Mouse (Mus musculus) embryonic facial prominence, embryonic 11.5 days (tissue): ENCODE data around the gene Mettl16. TPM values are rescaled to one million over a fixed set of nuclear protein-coding genes. Genes with fewer than 3 reads are reported as not detected.
A peak's percentile ranks its signal among the peaks of the same experiment; 100 is the strongest.

Source experiments
- ATAC-seq: fragments of 200-750 bp; cut with Nextera tagmentation; replicated peaks from 2 replicates; pipeline ENCODE4 v1.8.0; 2017; ENCODE audit warnings: low read depth; ENCODE audit not compliant: insufficient number of reproducible peaks, low FRiP score, low TSS enrichment
- DNase-seq: peaks from one replicate; pipeline ENCODE4 v3.0.0-alpha.2; 2015; ENCODE audit warnings: low spot score
- H3K27ac ChIP-seq: fragments of 300-500 bp; sonication (generic); replicated peaks from 2 replicates; pipeline ENCODE4 v1.5.1; 2014; ENCODE audit warnings: mild to moderate bottlenecking, low read depth, low read length, control low read depth
- H3K27me3 ChIP-seq: fragments of 300-500 bp; sonication (generic); 2 replicates; pipeline ENCODE4 v1.6.1; 2014; ENCODE audit warnings: mild to moderate bottlenecking, low read length, moderate library complexity, mixed read lengths; ENCODE audit not compliant: control insufficient read depth, insufficient read depth
- H3K36me3 ChIP-seq: fragments of 300-500 bp; sonication (generic); replicated peaks from 2 replicates; pipeline ENCODE4 v1.6.1; 2014; ENCODE audit warnings: low read depth, mild to moderate bottlenecking, low read length, moderate library complexity, mixed read lengths; ENCODE audit not compliant: control insufficient read depth, insufficient read depth
- H3K4me1 ChIP-seq: fragments of 300-500 bp; sonication (generic); 2 replicates; pipeline ENCODE4 v1.6.1; 2014; ENCODE audit warnings: low read length, mixed read lengths; ENCODE audit not compliant: control insufficient read depth, insufficient read depth
- H3K4me2 ChIP-seq: fragments of 300-500 bp; sonication (generic); 2 replicates; pipeline ENCODE4 v1.6.1; 2014; ENCODE audit warnings: low read depth, mild to moderate bottlenecking, control low read depth, low read length, moderate library complexity
- H3K4me3 ChIP-seq: fragments of 300-500 bp; sonication (generic); 2 replicates; pipeline ENCODE4 v1.5.1; 2014; ENCODE audit warnings: low read depth, low read length, control low read depth
- H3K9ac ChIP-seq: fragments of 300-500 bp; sonication (generic); replicated peaks from 2 replicates; pipeline ENCODE4 v1.6.1; 2014; ENCODE audit warnings: mild to moderate bottlenecking, control low read depth, low read length
- H3K9me3 ChIP-seq: fragments of 300-500 bp; sonication (generic); replicated peaks from 2 replicates; pipeline ENCODE4 v1.6.1; 2016; ENCODE audit warnings: mild to moderate bottlenecking, low read length, inconsistent platforms, mixed read lengths; ENCODE audit not compliant: control insufficient read depth
- WGBS: fragments of 180-500 bp; shearing (Covaris S2); extraction: QIAGEN DNeasy Blood & Tissue Kit; methylation state at CpG from one replicate; pipeline ENCODE4 v1.1.7; 2014; 5-methylcytosine and 5-hydroxymethylcytosine counted together
- polyA plus RNA-seq: library from polyadenylated mRNA; unstranded; fragments of >200 nt; fragmentation: Nextera tagmentation; extraction: Ambion mirVana; gene quantifications from 2 replicates; pipeline ENCODE4 v1.2.1, GENCODE M21; 2014

The Mettl16 gene
- polyA plus RNA-seq, 1 experiment from 2014 or later = 51.2 TPM

GRCm38 (mm10) chr11:74834650-74835277, 64.1 kb downstream of the Mettl16 start:
- Histone ChIP-seq H3K27ac (no peak overlapping the region), H3K27me3 (no peaks in the 10 kb centered on the region), H3K9ac (no peak overlapping the region), H3K9me3 (no peaks in the 10 kb centered on the region), H3K4me1 (peaks cover 3% of the 10 kb centered on the region), H3K36me3 (no peaks in the 10 kb centered on the region; the same call in 1 of the 2 replicates), H3K4me2 (no peak overlapping the region), H3K4me3 (no peak overlapping the region)
- WGBS = 61% methylated on average over 5 of the region's 5 CpGs
- ATAC-seq (no peak), DNase-seq (no peak)

GRCm38 (mm10) chr11:74835593-74836224, 65.1 kb downstream of the Mettl16 start:
- Histone ChIP-seq H3K4me2 (no peak overlapping the region), H3K27me3 (no peaks in the 10 kb centered on the region), H3K4me1 (peaks cover 3% of the 10 kb centered on the region), H3K27ac (no peak overlapping the region), H3K4me3 (no peak overlapping the region), H3K9ac (no peak overlapping the region), H3K36me3 (no peaks in the 10 kb centered on the region; the same call in 1 of the 2 replicates), H3K9me3 (no peaks in the 10 kb centered on the region)
- WGBS = 88% methylated on average over 6 of the region's 6 CpGs
- no peak for DNase-seq
- no peak for ATAC-seq

- Histone ChIP-seq H3K27ac (no peak overlapping the region), H3K9ac (no peak overlapping the region), H3K9me3 (no peaks in the 10 kb centered on the region), H3K36me3 (no peaks in the 10 kb centered on the region; the same call in 1 of the 2 replicates), H3K27me3 (no peaks in the 10 kb centered on the region), H3K4me1 (peaks cover 3% of the 10 kb centered on the region), H3K4me3 (no peak overlapping the region), H3K4me2 (no peak overlapping the region)
- ATAC-seq (no peak), DNase-seq (no peak)
- WGBS = 87% methylated on average over 22 of the region's 22 CpGs
These were observed 65.8 kb downstream of the Mettl16 start for GRCm38 (mm10) chr11:74836225-74837055.

GRCm38 (mm10) chr11:74837056-74837693, 66.5 kb downstream of the Mettl16 start:
- H3K4me3 ChIP-seq = peak overlapping the region; percentile 53
- H3K36me3 ChIP-seq = no peaks in the 10 kb centered on the region; the same call in 1 of the 2 replicates
- no peaks in the 10 kb centered on the region for H3K27me3 ChIP-seq
- H3K27ac ChIP-seq = peak overlapping the region; percentile 89
- 47% methylated on average over 16 of the region's 16 CpGs for WGBS
- DNase-seq (no peak), ATAC-seq (no peak)
- H3K9me3 ChIP-seq = no peaks in the 10 kb centered on the region
- peak overlapping the region; percentile 91 for H3K4me2 ChIP-seq
- H3K4me1 ChIP-seq = peaks cover 3% of the 10 kb centered on the region
- peak overlapping the region; percentile 61 for H3K9ac ChIP-seq

GRCm38 (mm10) chr11:74837694-74838431, 67.2 kb downstream of the Mettl16 start:
- no peaks in the 10 kb centered on the region for H3K9me3 ChIP-seq
- H3K36me3 ChIP-seq = peaks cover 5% of the 10 kb centered on the region
- H3K9ac ChIP-seq = peak overlapping the region; percentile 61
- H3K4me3 ChIP-seq = peak overlapping the region; percentile 53
- peak overlapping the region; percentile 91 for H3K4me2 ChIP-seq
- peak overlapping the region; percentile 89 for H3K27ac ChIP-seq
- H3K27me3 ChIP-seq = no peaks in the 10 kb centered on the region
- peaks cover 5% of the 10 kb centered on the region for H3K4me1 ChIP-seq
- ATAC-seq (peak; percentile 51), DNase-seq (peak; percentile 90)
- under 1% methylated on average over 54 of the region's 54 CpGs for WGBS

GRCm38 (mm10) chr11:74838441-74838840, 67.8 kb downstream of the Mettl16 start:
- Histone ChIP-seq H3K9ac (peak overlapping the region; percentile 61), H3K4me1 (peaks cover 7% of the 10 kb centered on the region), H3K9me3 (no peaks in the 10 kb centered on the region), H3K4me3 (peak overlapping the region; percentile 53), H3K4me2 (peak overlapping the region; percentile 91), H3K36me3 (peaks cover 7% of the 10 kb centered on the region), H3K27ac (peak overlapping the region; percentile 89), H3K27me3 (no peaks in the 10 kb centered on the region)
- WGBS = under 1% methylated on average over 35 of the region's 35 CpGs
- ATAC-seq (peak; percentile 32), DNase-seq (peak; percentile 93)

GRCm38 (mm10) chr11:74838971-74839370, 68.3 kb downstream of the Mettl16 start:
- H3K9ac ChIP-seq = no peak overlapping the region
- H3K27me3 ChIP-seq = no peaks in the 10 kb centered on the region
- DNase-seq = no peak
- peaks cover 7% of the 10 kb centered on the region for H3K36me3 ChIP-seq
- no peaks in the 10 kb centered on the region for H3K9me3 ChIP-seq
- no peak overlapping the region for H3K27ac ChIP-seq
- peak overlapping the region; percentile 53; the same call in 1 of the 2 replicates for H3K4me3 ChIP-seq
- H3K4me2 ChIP-seq = 0 out of 2 replicates have a peak overlapping the region, but pooled peaks have one; percentile 91
- WGBS = 48% methylated on average over 6 of the region's 6 CpGs
- peaks cover 7% of the 10 kb centered on the region for H3K4me1 ChIP-seq
- ATAC-seq = no peak
